Mouse (Mus musculus) kidney, postnatal 0 days (tissue): ENCODE data around the gene Npas2. TPM values are rescaled to one million over a fixed set of nuclear protein-coding genes. Genes with fewer than 3 reads are reported as not detected.

ENCODE experiments used
- ATAC-seq: fragments of 200-750 bp; cut with Nextera tagmentation; replicated peaks from 2 replicates; pipeline ENCODE4 v1.8.0; 2017; ENCODE audit warnings: low read depth, moderate number of reproducible peaks, moderate TSS enrichment, moderate library complexity; ENCODE audit not compliant: low FRiP score
- DNase-seq: peaks from one replicate; pipeline ENCODE4 v3.0.0-alpha.2; 2016; ENCODE audit warnings: low spot score
- H3K27ac ChIP-seq: fragments of 300-500 bp; sonication (generic); 2 replicates; pipeline ENCODE4 v1.5.1; 2014; ENCODE audit warnings: mild to moderate bottlenecking
- H3K27me3 ChIP-seq: fragments of 300-500 bp; sonication (generic); 2 replicates; pipeline ENCODE4 v1.6.1; 2014; ENCODE audit warnings: low read length, mixed read lengths; ENCODE audit not compliant: insufficient read depth
- H3K36me3 ChIP-seq: fragments of 300-500 bp; sonication (generic); 2 replicates; pipeline ENCODE4 v1.6.1; 2014; ENCODE audit warnings: low read length, mixed read lengths; ENCODE audit not compliant: insufficient read depth
- H3K4me1 ChIP-seq: fragments of 300-500 bp; sonication (generic); replicated peaks from 2 replicates; pipeline ENCODE4 v1.6.1; 2014; ENCODE audit warnings: antibody characterized with exemption, low read length, mixed read lengths; ENCODE audit not compliant: insufficient read depth
- H3K4me2 ChIP-seq: fragments of 300-500 bp; sonication (generic); 2 replicates; pipeline ENCODE4 v1.6.1; 2014; ENCODE audit warnings: mild to moderate bottlenecking, low read length, moderate library complexity, mixed read lengths
- H3K4me3 ChIP-seq: fragments of 300-500 bp; sonication (generic); replicated peaks from 2 replicates; pipeline ENCODE4 v1.5.1; 2014; ENCODE audit warnings: low read depth, low read length
- H3K9ac ChIP-seq: fragments of 300-500 bp; sonication (generic); 2 replicates; pipeline ENCODE4 v1.6.1; 2014; ENCODE audit warnings: low read depth, low read length
- H3K9me3 ChIP-seq: fragments of 300-500 bp; sonication (generic); replicated peaks from 2 replicates; pipeline ENCODE4 v1.6.1; 2016; ENCODE audit warnings: low read length, inconsistent platforms, mixed read lengths
- CTCF ChIP-seq: IDR thresholded peaks from 2 replicates; pipeline ENCODE4 v1.5.1; 2016; ENCODE audit warnings: antibody characterized with exemption, low read depth, mild to moderate bottlenecking, moderate library complexity
- WGBS: fragments of 180-500 bp; shearing (Covaris S2); extraction: QIAGEN DNeasy Blood & Tissue Kit; methylation state at CpG from one replicate; pipeline ENCODE4 v1.1.7; 2014; 5-methylcytosine and 5-hydroxymethylcytosine counted together
- polyA plus RNA-seq: library from polyadenylated mRNA; unstranded; fragments of >200 nt; fragmentation: Nextera tagmentation; extraction: Ambion mirVana; gene quantifications from 2 replicates; pipeline ENCODE4 v1.2.1, GENCODE M21; 2015

Gene Npas2
- polyA plus RNA-seq, 1 experiment from 2014 or later = 1.4 TPM

DNA sequence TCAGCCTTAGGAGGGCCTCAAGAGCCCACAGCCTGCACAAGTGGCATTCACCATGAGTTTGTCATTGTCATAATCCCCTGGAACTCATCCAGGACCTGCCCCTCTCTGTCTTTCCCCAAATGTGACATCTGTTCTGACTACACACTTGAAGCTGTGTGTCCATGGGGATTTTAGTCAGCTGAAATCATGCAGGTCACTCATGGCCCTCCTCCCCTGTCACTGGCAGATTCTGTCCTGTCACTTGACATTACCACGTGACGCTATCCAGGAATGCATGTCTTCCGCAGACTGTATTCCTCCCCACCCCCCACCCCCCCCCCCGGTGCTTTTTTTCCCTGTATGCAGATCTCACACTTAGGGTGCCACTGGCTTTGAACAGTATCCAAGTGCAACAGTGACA is 94.3 kb downstream of the Npas2 start:
- Histone ChIP-seq H3K4me1 (no peaks in the 10 kb centered on the region), H3K9ac (no peak overlapping the region), H3K36me3 (no peaks in the 10 kb centered on the region), H3K4me2 (no peak overlapping the region), H3K4me3 (no peak overlapping the region), H3K27me3 (no peaks in the 10 kb centered on the region), H3K9me3 (no peaks in the 10 kb centered on the region), H3K27ac (no peak overlapping the region)
- 65% methylated on average over 4 of the region's 4 CpGs for WGBS
- TF ChIP-seq CTCF = no peak
- DNase-seq (no peak), ATAC-seq (no peak)

DNA sequence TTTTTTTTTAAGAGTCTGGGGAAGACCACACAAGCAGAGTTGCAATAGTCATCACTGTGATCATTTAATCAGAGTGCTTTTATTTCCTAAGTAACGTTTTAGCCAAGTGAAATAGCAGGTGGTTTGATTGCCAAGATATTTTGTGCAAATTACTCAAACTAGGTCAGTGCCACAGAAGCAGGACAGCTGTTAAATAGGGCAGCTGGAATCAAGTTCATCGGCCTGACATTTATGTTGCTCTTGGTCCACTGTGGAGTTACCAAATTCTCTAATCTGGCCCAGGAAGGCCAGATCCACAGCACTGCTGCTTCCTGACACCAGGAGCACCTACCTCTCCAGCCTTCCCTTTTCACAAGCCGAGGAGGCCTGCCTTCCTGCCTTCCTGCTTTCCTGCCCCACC is 94.9 kb downstream of the Npas2 start:
- WGBS = 38% methylated on average over 3 of the region's 3 CpGs
- DNase-seq (no peak), ATAC-seq (no peak)
- Histone ChIP-seq H3K27ac (no peak overlapping the region), H3K27me3 (no peaks in the 10 kb centered on the region), H3K4me2 (no peak overlapping the region), H3K9ac (no peak overlapping the region), H3K9me3 (no peaks in the 10 kb centered on the region), H3K36me3 (no peaks in the 10 kb centered on the region), H3K4me1 (no peaks in the 10 kb centered on the region), H3K4me3 (no peak overlapping the region)
- no peak for TF ChIP-seq CTCF

DNA sequence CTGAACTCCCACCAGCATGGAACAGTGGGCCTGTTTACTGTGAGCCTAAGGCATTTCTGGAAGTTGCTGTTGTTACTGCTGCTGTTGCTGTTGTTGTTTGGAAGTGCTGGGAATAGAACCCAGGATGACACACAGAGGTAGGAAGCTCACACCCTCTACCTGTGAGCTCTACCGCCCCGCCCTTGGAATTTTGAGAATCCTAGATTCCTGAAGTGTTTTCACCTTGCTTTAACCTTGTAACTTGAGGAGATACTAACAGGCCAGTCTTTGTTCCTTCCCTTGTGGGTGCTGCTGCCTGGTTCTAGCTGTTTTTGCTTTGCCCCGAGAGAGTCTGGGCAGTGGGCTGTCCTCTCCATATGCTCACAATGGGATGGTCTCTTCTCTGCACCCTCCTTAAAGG is 98.5 kb downstream of the Npas2 start:
- Histone ChIP-seq H3K4me2 (no peak overlapping the region), H3K9ac (no peak overlapping the region), H3K36me3 (no peaks in the 10 kb centered on the region), H3K4me3 (no peak overlapping the region), H3K27me3 (no peaks in the 10 kb centered on the region), H3K27ac (no peak overlapping the region), H3K9me3 (no peaks in the 10 kb centered on the region), H3K4me1 (no peaks in the 10 kb centered on the region)
- DNase-seq (no peak), ATAC-seq (no peak)
- TF ChIP-seq CTCF = no peak
- WGBS = 72% methylated on average over 3 of the region's 3 CpGs

DNA sequence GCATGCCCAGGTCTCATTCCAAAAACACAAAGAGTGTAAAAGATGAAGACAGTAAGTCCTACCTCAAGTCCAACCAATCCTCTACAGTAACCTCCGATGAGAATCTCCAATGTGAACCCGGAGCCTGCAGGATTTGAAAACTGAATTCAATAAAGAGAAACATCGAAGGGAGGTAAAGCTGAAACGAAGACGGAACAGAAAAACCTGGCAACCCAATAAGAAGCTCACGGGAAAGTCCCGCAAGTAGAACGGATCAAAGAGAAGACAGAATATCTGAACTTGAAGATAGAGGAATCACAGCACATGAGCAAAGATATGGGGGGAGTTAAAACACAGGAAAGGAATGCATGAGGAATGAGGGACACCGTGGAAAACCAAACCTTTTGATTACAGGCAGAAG is 104.8 kb downstream of the Npas2 start:
- H3K4me3 ChIP-seq = no peak overlapping the region
- H3K4me1 ChIP-seq = no peaks in the 10 kb centered on the region
- 92% methylated on average over 9 of the region's 9 CpGs for WGBS
- ATAC-seq (no peak), DNase-seq (no peak)
- no peak overlapping the region for H3K9ac ChIP-seq
- no peaks in the 10 kb centered on the region for H3K9me3 ChIP-seq
- no peak overlapping the region for H3K27ac ChIP-seq
- no peaks in the 10 kb centered on the region for H3K27me3 ChIP-seq
- TF ChIP-seq CTCF = no peak
- no peak overlapping the region for H3K4me2 ChIP-seq
- no peaks in the 10 kb centered on the region for H3K36me3 ChIP-seq

DNA sequence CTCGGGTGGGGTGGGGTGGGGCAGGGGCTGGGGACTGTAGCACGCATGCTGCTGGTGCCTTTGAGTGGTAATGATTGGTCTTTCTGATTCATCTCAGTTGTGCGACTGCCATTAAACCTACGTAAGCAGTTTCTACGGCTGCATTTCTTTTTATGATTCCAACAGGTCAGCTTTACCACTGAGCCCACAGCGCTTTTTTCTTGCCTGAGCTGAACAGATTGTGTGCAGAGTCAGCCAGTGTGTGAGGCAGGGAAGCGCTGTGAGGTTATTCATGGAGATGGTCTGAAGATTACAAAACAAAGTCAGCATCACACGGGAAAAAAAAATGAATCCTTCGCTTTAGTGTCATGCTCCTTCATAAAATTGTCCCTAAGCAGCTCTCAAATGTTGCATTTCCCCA is 106.7 kb downstream of the Npas2 start:
- 88% methylated on average over 9 of the region's 9 CpGs for WGBS

DNA sequence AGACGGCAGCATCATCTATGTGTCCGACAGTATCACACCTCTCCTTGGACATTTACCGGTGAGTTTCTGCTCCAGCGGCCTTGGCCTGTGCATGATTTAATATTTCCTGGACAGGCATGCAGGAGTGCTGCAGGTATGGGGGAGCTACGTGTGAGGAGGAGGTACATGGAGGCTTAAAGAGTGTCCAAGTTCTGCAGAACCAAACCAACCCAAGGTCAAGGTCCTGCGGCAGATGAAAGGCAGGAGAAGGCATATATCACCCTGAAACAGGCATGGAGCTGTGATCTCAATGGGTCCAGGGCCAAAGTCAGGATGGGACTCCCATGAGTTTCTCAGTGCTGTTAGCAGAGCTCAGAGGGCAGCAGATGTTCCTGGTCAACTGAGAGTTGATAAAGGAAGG is 107.1 kb downstream of the Npas2 start:
- H3K4me3 ChIP-seq = no peak overlapping the region
- no peak overlapping the region for H3K4me2 ChIP-seq
- H3K27me3 ChIP-seq = no peaks in the 10 kb centered on the region
- ATAC-seq (no peak), DNase-seq (no peak)
- no peaks in the 10 kb centered on the region for H3K9me3 ChIP-seq
- H3K4me1 ChIP-seq = no peaks in the 10 kb centered on the region
- H3K27ac ChIP-seq = no peak overlapping the region
- TF ChIP-seq CTCF = no peak
- 70% methylated on average over 6 of the region's 6 CpGs for WGBS
- H3K9ac ChIP-seq = no peak overlapping the region
- H3K36me3 ChIP-seq = no peaks in the 10 kb centered on the region

More for the DNA sequence above, 106.7 kb downstream of the Npas2 start:
- no peak overlapping the region for H3K4me3 ChIP-seq
- DNase-seq (no peak), ATAC-seq (no peak)
- no peak overlapping the region for H3K4me2 ChIP-seq
- no peaks in the 10 kb centered on the region for H3K27me3 ChIP-seq
- no peaks in the 10 kb centered on the region for H3K9me3 ChIP-seq
- no peak overlapping the region for H3K27ac ChIP-seq
- no peaks in the 10 kb centered on the region for H3K4me1 ChIP-seq
- no peaks in the 10 kb centered on the region for H3K36me3 ChIP-seq
- TF ChIP-seq CTCF = no peak
- no peak overlapping the region for H3K9ac ChIP-seq

DNA sequence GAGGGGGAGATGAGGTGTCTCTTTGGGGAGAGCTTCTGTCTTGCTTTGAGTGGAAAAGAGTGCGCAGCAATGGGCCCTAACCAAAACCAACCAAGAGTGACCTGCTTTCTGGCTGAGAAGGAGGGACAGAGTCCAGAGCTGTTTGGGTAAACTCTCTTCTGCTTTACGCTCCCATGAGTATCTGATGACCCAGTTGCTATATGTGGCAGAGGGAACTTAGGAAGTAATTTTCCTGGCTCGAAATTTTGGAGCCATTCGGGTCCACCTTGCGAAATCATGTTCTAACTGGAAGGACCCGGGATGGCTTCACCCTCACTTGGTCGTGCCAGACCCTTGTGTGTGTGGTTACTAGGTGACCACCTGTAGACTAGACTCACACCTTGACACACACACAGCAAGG is 108.7 kb downstream of the Npas2 start:
- DNase-seq = no peak
- Histone ChIP-seq H3K4me1 (0 out of 2 replicates have a peak, but pooled peaks cover 3% of the 10 kb centered on the region), H3K9me3 (no peaks in the 10 kb centered on the region), H3K4me3 (no peak overlapping the region), H3K27ac (no peak overlapping the region), H3K4me2 (no peak overlapping the region), H3K9ac (no peak overlapping the region), H3K36me3 (no peaks in the 10 kb centered on the region), H3K27me3 (no peaks in the 10 kb centered on the region)
- no peak for TF ChIP-seq CTCF
- no peak for ATAC-seq
- WGBS = 88% methylated on average over 7 of the region's 7 CpGs
